Mouse (Mus musculus) hindbrain, embryonic 10.5 days (tissue): ENCODE results near the gene Spef2. TPM values are rescaled to one million over a fixed set of nuclear protein-coding genes. Genes with fewer than 3 reads are reported as not detected.
"Not testable (repeated sequence)": the region's sequence is repeated elsewhere in the genome, so short reads cannot be mapped to it uniquely, and the experiment has no call there.

ENCODE experiments used
- DNase-seq: peaks from one replicate; pipeline ENCODE4 v3.0.0-alpha.2; 2017; ENCODE audit warnings: low spot score
- H3K27ac ChIP-seq: fragments of 300-500 bp; sonication (generic); 2 replicates; pipeline ENCODE4 v1.5.1; 2016; ENCODE audit warnings: mild to moderate bottlenecking, moderate library complexity
- H3K27me3 ChIP-seq: fragments of 300-500 bp; sonication (generic); 2 replicates; pipeline ENCODE4 v1.6.1; 2016; ENCODE audit warnings: mild to moderate bottlenecking; ENCODE audit not compliant: poor library complexity, insufficient read depth, severe bottlenecking
- H3K36me3 ChIP-seq: fragments of 300-500 bp; sonication (generic); 2 replicates; pipeline ENCODE4 v1.6.1; 2016; ENCODE audit warnings: mild to moderate bottlenecking, moderate library complexity
- H3K4me1 ChIP-seq: fragments of 300-500 bp; sonication (generic); replicated peaks from 2 replicates; pipeline ENCODE4 v1.6.1; 2016; ENCODE audit warnings: mild to moderate bottlenecking
- H3K4me3 ChIP-seq: fragments of 300-500 bp; sonication (generic); 2 replicates; pipeline ENCODE4 v1.5.1; 2016; ENCODE audit warnings: mild to moderate bottlenecking, moderate library complexity
- H3K9me3 ChIP-seq: fragments of 300-500 bp; sonication (generic); 2 replicates; pipeline ENCODE4 v1.6.1; 2016; ENCODE audit warnings: mild to moderate bottlenecking, moderate library complexity
- WGBS: fragments of 180-500 bp; shearing (Covaris S2); methylation state at CpG from one replicate; pipeline ENCODE4 v1.1.7; 2016; 5-methylcytosine and 5-hydroxymethylcytosine counted together
- polyA plus RNA-seq: library from polyadenylated mRNA; unstranded; fragments of >200 nt; fragmentation: Nextera tagmentation; extraction: Ambion mirVana; gene quantifications from 2 replicates; pipeline ENCODE4 v1.2.1, GENCODE M21; 2016

Spef2 gene
- polyA plus RNA-seq, 1 experiment from 2014 or later: 1.5 TPM

- WGBS: 92% methylated on average over 2 of the region's 2 CpGs
- DNase-seq: no peak
- Histone ChIP-seq H3K4me3 (no peak overlapping the region), H3K9me3 (no peaks in the 10 kb centered on the region), H3K27me3 (no peaks in the 10 kb centered on the region), H3K4me1 (no peaks in the 10 kb centered on the region), H3K36me3 (no peaks in the 10 kb centered on the region), H3K27ac (no peak overlapping the region)
Measured at GRCm38 (mm10) chr15:9710330-9710729, 38.3 kb downstream of the Spef2 start.

GRCm38 (mm10) chr15:9705830-9706450 is 42.7 kb downstream of the Spef2 start:
- Histone ChIP-seq H3K27me3 (no peaks in the 10 kb centered on the region), H3K36me3 (no peaks in the 10 kb centered on the region), H3K27ac (no peak overlapping the region), H3K4me3 (no peak overlapping the region), H3K4me1 (no peaks in the 10 kb centered on the region), H3K9me3 (no peaks in the 10 kb centered on the region)
- 80% methylated on average over 2 of the region's 2 CpGs for WGBS
- DNase-seq: no peak

- no peak for DNase-seq
- Histone ChIP-seq H3K27ac (no peak overlapping the region), H3K36me3 (no peaks in the 10 kb centered on the region), H3K4me1 (no peaks in the 10 kb centered on the region), H3K27me3 (no peaks in the 10 kb centered on the region), H3K9me3 (no peaks in the 10 kb centered on the region), H3K4me3 (no peak overlapping the region)
Measured at GRCm38 (mm10) chr15:9701845-9702244, 46.8 kb downstream of the Spef2 start.

- DNase-seq: no peak
- Histone ChIP-seq H3K36me3 (no peaks in the 10 kb centered on the region), H3K9me3 (no peaks in the 10 kb centered on the region), H3K4me1 (no peaks in the 10 kb centered on the region), H3K27me3 (no peaks in the 10 kb centered on the region), H3K4me3 (no peak overlapping the region), H3K27ac (no peak overlapping the region)
Measured at GRCm38 (mm10) chr15:9691721-9692120, 56.9 kb downstream of the Spef2 start.

- Histone ChIP-seq H3K4me3 (no peak overlapping the region), H3K27ac (no peak overlapping the region), H3K27me3 (no peaks in the 10 kb centered on the region), H3K9me3 (no peaks in the 10 kb centered on the region), H3K36me3 (no peaks in the 10 kb centered on the region), H3K4me1 (no peaks in the 10 kb centered on the region)
- WGBS: 95% methylated on average over 5 of the region's 5 CpGs
- DNase-seq: no peak
Measured at GRCm38 (mm10) chr15:9690845-9691244, 57.8 kb downstream of the Spef2 start.

- Histone ChIP-seq H3K27me3 (no peaks in the 10 kb centered on the region), H3K27ac (no peak overlapping the region), H3K36me3 (no peaks in the 10 kb centered on the region), H3K4me3 (no peak overlapping the region), H3K4me1 (no peaks in the 10 kb centered on the region), H3K9me3 (no peaks in the 10 kb centered on the region)
- 79% methylated on average over 1 of the region's 1 CpGs for WGBS
- no peak for DNase-seq
Measured at GRCm38 (mm10) chr15:9690436-9690835, 58.2 kb downstream of the Spef2 start.

- no peaks in the 10 kb centered on the region for H3K36me3 ChIP-seq
- H3K9me3 ChIP-seq: no peaks in the 10 kb centered on the region
- no peak for DNase-seq
- no peaks in the 10 kb centered on the region for H3K27me3 ChIP-seq
- H3K4me1 ChIP-seq: no peaks in the 10 kb centered on the region
- H3K4me3 ChIP-seq: no peak overlapping the region
- 84% methylated on average over 4 of the region's 4 CpGs for WGBS
- no peak overlapping the region for H3K27ac ChIP-seq
Measured at GRCm38 (mm10) chr15:9683485-9683884, 65.2 kb downstream of the Spef2 start.

GRCm38 (mm10) chr15:9677343-9678036 is 71.2 kb downstream of the Spef2 start:
- no peaks in the 10 kb centered on the region for H3K4me1 ChIP-seq
- 79% methylated on average over 9 of the region's 9 CpGs for WGBS
- no peak overlapping the region for H3K4me3 ChIP-seq
- H3K9me3 ChIP-seq: no peaks in the 10 kb centered on the region
- H3K27me3 ChIP-seq: no peaks in the 10 kb centered on the region
- no peak for DNase-seq
- H3K27ac ChIP-seq: no peak overlapping the region
- H3K36me3 ChIP-seq: no peaks in the 10 kb centered on the region

- Histone ChIP-seq H3K4me1 (no peaks in the 10 kb centered on the region), H3K9me3 (no peaks in the 10 kb centered on the region), H3K36me3 (no peaks in the 10 kb centered on the region), H3K27me3 (no peaks in the 10 kb centered on the region), H3K27ac (no peak overlapping the region), H3K4me3 (no peak overlapping the region)
- DNase-seq: no peak
- 88% methylated on average over 4 of the region's 4 CpGs for WGBS
Measured at GRCm38 (mm10) chr15:9668575-9668974, 80.1 kb downstream of the Spef2 start.

GRCm38 (mm10) chr15:9664948-9665347 is 83.7 kb downstream of the Spef2 start:
- not testable (repeated sequence) for H3K4me1 ChIP-seq, H3K4me3 ChIP-seq, H3K36me3 ChIP-seq, H3K9me3 ChIP-seq, DNase-seq, H3K27me3 ChIP-seq, H3K27ac ChIP-seq
- WGBS: 82% methylated on average over 2 of the region's 2 CpGs

GRCm38 (mm10) chr15:9661215-9661614 is 87.5 kb downstream of the Spef2 start:
- Histone ChIP-seq H3K4me3 (no peak overlapping the region), H3K36me3 (no peaks in the 10 kb centered on the region), H3K4me1 (no peaks in the 10 kb centered on the region), H3K9me3 (no peaks in the 10 kb centered on the region), H3K27ac (no peak overlapping the region), H3K27me3 (no peaks in the 10 kb centered on the region)
- WGBS: 86% methylated on average over 1 of the region's 1 CpGs
- no peak for DNase-seq

GRCm38 (mm10) chr15:9634471-9634870 is 114.2 kb downstream of the Spef2 start:
- DNase-seq: no peak
- no peak overlapping the region for H3K27ac ChIP-seq
- 91% methylated on average over 12 of the region's 12 CpGs for WGBS
- H3K9me3 ChIP-seq: no peaks in the 10 kb centered on the region
- H3K27me3 ChIP-seq: no peaks in the 10 kb centered on the region
- H3K4me1 ChIP-seq: no peaks in the 10 kb centered on the region
- H3K4me3 ChIP-seq: no peak overlapping the region
- no peaks in the 10 kb centered on the region for H3K36me3 ChIP-seq

GRCm38 (mm10) chr15:9631657-9632056 is 117.0 kb downstream of the Spef2 start:
- no peak for DNase-seq
- no peak overlapping the region for H3K4me3 ChIP-seq
- H3K9me3 ChIP-seq: no peaks in the 10 kb centered on the region
- WGBS: 94% methylated on average over 6 of the region's 6 CpGs
- H3K27ac ChIP-seq: no peak overlapping the region
- H3K36me3 ChIP-seq: no peaks in the 10 kb centered on the region
- H3K27me3 ChIP-seq: no peaks in the 10 kb centered on the region
- no peaks in the 10 kb centered on the region for H3K4me1 ChIP-seq

- H3K4me3 ChIP-seq: no peak overlapping the region
- no peak overlapping the region for H3K27ac ChIP-seq
- no peaks in the 10 kb centered on the region for H3K36me3 ChIP-seq
- no peak for DNase-seq
- H3K27me3 ChIP-seq: no peaks in the 10 kb centered on the region
- no peaks in the 10 kb centered on the region for H3K4me1 ChIP-seq
- H3K9me3 ChIP-seq: no peaks in the 10 kb centered on the region
- WGBS: 80% methylated on average over 1 of the region's 1 CpGs
Measured at GRCm38 (mm10) chr15:9629660-9630059, 119.0 kb downstream of the Spef2 start.
